Mouse (Mus musculus): ENCODE data around the gene Gm17018. TPM values are rescaled to one million over a fixed set of nuclear protein-coding genes. Genes with fewer than 3 reads are reported as not detected.
A peak's percentile ranks its signal among the peaks of the same experiment; 100 is the strongest.

The Gm17018 gene
- polyA plus RNA-seq, 1 experiment, result 22.4 TPM

DNA sequence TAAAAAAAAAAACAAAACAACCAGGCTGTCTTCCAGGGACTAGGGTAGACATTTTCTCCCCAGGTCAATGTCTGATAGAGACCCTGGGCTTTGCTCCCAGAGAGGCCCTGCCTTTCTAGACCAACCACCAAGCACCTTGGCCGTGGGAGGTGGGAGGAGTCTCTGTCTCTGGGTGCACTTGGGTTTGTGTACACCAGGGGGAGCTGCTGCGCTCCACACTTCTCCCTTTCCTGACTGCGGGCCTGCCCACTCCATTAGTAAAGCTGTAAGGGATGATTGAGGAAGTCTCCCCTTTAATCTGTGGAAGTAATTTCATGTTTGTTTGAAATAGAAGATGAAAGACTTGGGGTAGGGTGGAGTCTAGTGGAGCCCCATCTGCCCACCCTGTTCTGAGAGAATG, 20.8 kb downstream of the Gm17018 start:
- Histone ChIP-seq H3K9ac (ENCODE audit: low read depth, poor library complexity, severe bottlenecking) (no peak overlapping the region), H3K27ac (ENCODE audit: insufficient read depth, low read length) (no peak overlapping the region), H3K4me3 (ENCODE audit: low read depth, low read length) (no peak overlapping the region), H3K9me3 (replicated peaks; ENCODE audit: control insufficient read depth, insufficient read depth, low read length, poor library complexity, severe bottlenecking) (no peaks in the 10 kb centered on the region), H3K36me3 (ENCODE audit: control insufficient read depth, insufficient read depth, low read length, poor library complexity, severe bottlenecking) (no peaks in the 10 kb centered on the region), H3K27me3 (ENCODE audit: control insufficient read depth, insufficient read depth, low read length, poor library complexity, severe bottlenecking) (no peaks in the 10 kb centered on the region), H3K4me1 (ENCODE audit: control insufficient read depth, insufficient read depth, low read length) (no peaks in the 10 kb centered on the region)
- TF ChIP-seq EP300 (IDR thresholded peaks at IDR 0.05; ENCODE audit: insufficient read depth, low read depth, low read length), result no peak
- TF ChIP-seq CTCF (IDR thresholded peaks at IDR 0.05; ENCODE audit: low read depth, low read length), result peak; percentile 85

- H3K4me3 ChIP-seq (ENCODE audit: low read depth, low read length), result no peak overlapping the region
- H3K4me1 ChIP-seq (ENCODE audit: control insufficient read depth, insufficient read depth, low read length), result no peaks in the 10 kb centered on the region
- no peaks in the 10 kb centered on the region for H3K9me3 ChIP-seq (replicated peaks; ENCODE audit: control insufficient read depth, insufficient read depth, low read length, poor library complexity, severe bottlenecking)
- H3K27ac ChIP-seq (ENCODE audit: insufficient read depth, low read length), result no peak overlapping the region
- no peak overlapping the region for H3K9ac ChIP-seq (ENCODE audit: low read depth, poor library complexity, severe bottlenecking)
- H3K27me3 ChIP-seq (ENCODE audit: control insufficient read depth, insufficient read depth, low read length, poor library complexity, severe bottlenecking), result no peaks in the 10 kb centered on the region
- TF ChIP-seq CTCF (IDR thresholded peaks at IDR 0.05; ENCODE audit: low read depth, low read length), result no peak
- no peak for TF ChIP-seq EP300 (IDR thresholded peaks at IDR 0.05; ENCODE audit: insufficient read depth, low read depth, low read length)
- TF ChIP-seq POLR2A (IDR thresholded peaks at IDR 0.05; ENCODE audit: insufficient read depth, low read length), result no peak
- no peaks in the 10 kb centered on the region for H3K36me3 ChIP-seq (ENCODE audit: control insufficient read depth, insufficient read depth, low read length, poor library complexity, severe bottlenecking)
Observed at GRCm38 (mm10) chr19:45582161-45582560, 21.7 kb downstream of the Gm17018 start.

DNA sequence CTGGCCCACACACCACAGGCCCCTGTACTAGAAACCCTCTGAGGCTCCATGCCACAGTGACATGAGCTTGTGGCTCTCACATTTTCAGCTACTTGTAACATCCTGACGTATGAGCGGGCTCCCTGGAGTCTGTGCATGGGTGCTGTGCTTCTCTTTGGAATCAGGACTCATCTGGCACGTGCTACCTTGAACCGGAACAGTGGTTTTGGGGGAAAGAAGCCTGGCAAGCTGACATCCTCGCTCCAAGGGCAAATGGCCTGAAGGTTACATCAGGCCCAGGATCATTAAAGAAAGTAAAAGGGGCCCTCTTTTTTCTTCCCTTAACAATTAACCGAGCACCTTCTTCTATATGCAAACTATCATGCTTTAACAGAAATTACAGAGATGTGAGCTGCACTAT, 22.7 kb downstream of the Gm17018 start:
- Histone ChIP-seq H3K27me3 (ENCODE audit: control insufficient read depth, insufficient read depth, low read length, poor library complexity, severe bottlenecking) (no peaks in the 10 kb centered on the region), H3K27ac (ENCODE audit: insufficient read depth, low read length) (no peak overlapping the region), H3K9ac (ENCODE audit: low read depth, poor library complexity, severe bottlenecking) (no peak overlapping the region), H3K4me3 (ENCODE audit: low read depth, low read length) (no peak overlapping the region), H3K9me3 (replicated peaks; ENCODE audit: control insufficient read depth, insufficient read depth, low read length, poor library complexity, severe bottlenecking) (no peaks in the 10 kb centered on the region), H3K4me1 (ENCODE audit: control insufficient read depth, insufficient read depth, low read length) (no peaks in the 10 kb centered on the region), H3K36me3 (ENCODE audit: control insufficient read depth, insufficient read depth, low read length, poor library complexity, severe bottlenecking) (no peaks in the 10 kb centered on the region)
- no peak for TF ChIP-seq POLR2A (IDR thresholded peaks at IDR 0.05; ENCODE audit: insufficient read depth, low read length)
- TF ChIP-seq EP300 (IDR thresholded peaks at IDR 0.05; ENCODE audit: insufficient read depth, low read depth, low read length), result no peak
- no peak for TF ChIP-seq CTCF (IDR thresholded peaks at IDR 0.05; ENCODE audit: low read depth, low read length)

DNA sequence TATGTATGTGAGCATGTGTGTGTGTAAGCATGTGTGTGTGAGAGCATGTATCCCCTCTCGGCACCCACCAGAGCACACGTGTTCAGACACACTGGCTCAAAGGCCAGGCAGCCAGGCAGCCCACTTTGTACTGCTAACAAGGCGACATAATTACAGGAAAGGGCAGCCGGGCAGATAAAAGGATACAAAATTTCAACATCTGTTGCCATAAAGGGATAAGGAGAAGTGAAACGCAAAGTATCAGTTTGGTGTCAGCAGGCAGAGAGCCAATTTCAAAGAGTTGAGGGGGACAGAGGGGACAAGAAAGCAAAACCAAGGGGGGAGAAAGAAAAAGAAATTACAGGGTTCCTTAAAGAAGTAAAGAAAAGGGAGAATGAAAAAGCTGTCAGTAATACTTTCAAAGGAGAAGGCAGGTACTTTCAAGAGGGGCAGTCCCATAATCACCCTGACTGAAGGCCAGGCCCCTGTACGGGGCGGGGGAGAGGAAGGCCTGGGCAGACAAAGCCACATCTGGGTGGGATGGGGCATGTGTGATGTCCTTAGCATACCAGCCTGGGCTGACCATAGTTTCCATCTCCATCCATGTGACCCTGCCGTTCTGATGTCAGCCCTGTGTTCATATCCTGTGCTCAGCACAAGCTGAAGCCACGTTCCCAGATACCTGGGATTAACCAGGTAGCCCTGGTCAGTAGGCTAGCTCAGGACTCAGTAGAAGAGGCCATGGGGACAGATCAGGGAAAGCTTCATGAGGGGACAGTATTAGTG, 24.6 kb downstream of the Gm17018 start:
- H3K9me3 ChIP-seq (replicated peaks; ENCODE audit: control insufficient read depth, insufficient read depth, low read length, poor library complexity, severe bottlenecking), result no peaks in the 10 kb centered on the region
- H3K4me1 ChIP-seq (ENCODE audit: control insufficient read depth, insufficient read depth, low read length), result no peaks in the 10 kb centered on the region
- no peak overlapping the region for H3K9ac ChIP-seq (ENCODE audit: low read depth, poor library complexity, severe bottlenecking)
- H3K27me3 ChIP-seq (ENCODE audit: control insufficient read depth, insufficient read depth, low read length, poor library complexity, severe bottlenecking), result no peaks in the 10 kb centered on the region
- H3K36me3 ChIP-seq (ENCODE audit: control insufficient read depth, insufficient read depth, low read length, poor library complexity, severe bottlenecking), result no peaks in the 10 kb centered on the region
- H3K27ac ChIP-seq (ENCODE audit: insufficient read depth, low read length), result no peak overlapping the region
- no peak overlapping the region for H3K4me3 ChIP-seq (ENCODE audit: low read depth, low read length)
- TF ChIP-seq POLR2A (IDR thresholded peaks at IDR 0.05; ENCODE audit: insufficient read depth, low read length), result no peak
- TF ChIP-seq CTCF (IDR thresholded peaks at IDR 0.05; ENCODE audit: low read depth, low read length), result no peak
- no peak for TF ChIP-seq EP300 (IDR thresholded peaks at IDR 0.05; ENCODE audit: insufficient read depth, low read depth, low read length)

DNA sequence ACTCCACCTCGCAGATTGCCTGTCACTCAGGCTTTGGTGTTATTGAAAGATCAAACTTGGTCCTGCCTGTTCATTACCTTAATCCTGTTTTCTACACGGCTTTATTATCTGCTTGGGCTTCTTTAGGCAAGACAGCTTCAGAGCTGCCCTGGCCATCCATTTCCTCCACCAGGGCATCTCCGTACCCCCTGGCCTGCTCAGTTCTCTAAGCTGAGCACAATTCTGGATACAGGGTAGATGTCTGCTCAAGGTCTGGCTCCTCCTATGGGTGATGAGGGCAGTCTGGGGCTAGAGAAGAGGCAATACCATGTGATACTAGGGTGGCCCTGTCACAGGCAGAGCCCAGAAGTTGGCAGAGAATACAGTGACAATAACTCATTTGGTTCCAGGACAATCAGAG, 26.4 kb downstream of the Gm17018 start:
- Histone ChIP-seq H3K27ac (ENCODE audit: insufficient read depth, low read length) (no peak overlapping the region), H3K27me3 (ENCODE audit: control insufficient read depth, insufficient read depth, low read length, poor library complexity, severe bottlenecking) (no peaks in the 10 kb centered on the region), H3K36me3 (ENCODE audit: control insufficient read depth, insufficient read depth, low read length, poor library complexity, severe bottlenecking) (no peaks in the 10 kb centered on the region), H3K4me3 (ENCODE audit: low read depth, low read length) (no peak overlapping the region), H3K4me1 (ENCODE audit: control insufficient read depth, insufficient read depth, low read length) (no peaks in the 10 kb centered on the region), H3K9ac (ENCODE audit: low read depth, poor library complexity, severe bottlenecking) (no peak overlapping the region), H3K9me3 (replicated peaks; ENCODE audit: control insufficient read depth, insufficient read depth, low read length, poor library complexity, severe bottlenecking) (no peaks in the 10 kb centered on the region)
- TF ChIP-seq CTCF (IDR thresholded peaks at IDR 0.05; ENCODE audit: low read depth, low read length) (no peak), EP300 (IDR thresholded peaks at IDR 0.05; ENCODE audit: insufficient read depth, low read depth, low read length) (no peak), POLR2A (IDR thresholded peaks at IDR 0.05; ENCODE audit: insufficient read depth, low read length) (no peak)

GRCm38 (mm10) chr19:45587509-45588292, 27.3 kb downstream of the Gm17018 start:
- no peak for TF ChIP-seq POLR2A (IDR thresholded peaks at IDR 0.05; ENCODE audit: insufficient read depth, low read length)
- TF ChIP-seq EP300 (IDR thresholded peaks at IDR 0.05; ENCODE audit: insufficient read depth, low read depth, low read length), result no peak
- TF ChIP-seq CTCF (IDR thresholded peaks at IDR 0.05; ENCODE audit: low read depth, low read length), result no peak
- no peak overlapping the region for H3K4me3 ChIP-seq (ENCODE audit: low read depth, low read length)
- no peaks in the 10 kb centered on the region for H3K9me3 ChIP-seq (replicated peaks; ENCODE audit: control insufficient read depth, insufficient read depth, low read length, poor library complexity, severe bottlenecking)
- no peak overlapping the region for H3K9ac ChIP-seq (ENCODE audit: low read depth, poor library complexity, severe bottlenecking)
- H3K36me3 ChIP-seq (ENCODE audit: control insufficient read depth, insufficient read depth, low read length, poor library complexity, severe bottlenecking), result no peaks in the 10 kb centered on the region
- no peaks in the 10 kb centered on the region for H3K4me1 ChIP-seq (ENCODE audit: control insufficient read depth, insufficient read depth, low read length)
- no peak overlapping the region for H3K27ac ChIP-seq (ENCODE audit: insufficient read depth, low read length)
- no peaks in the 10 kb centered on the region for H3K27me3 ChIP-seq (ENCODE audit: control insufficient read depth, insufficient read depth, low read length, poor library complexity, severe bottlenecking)
